Mouse (Mus musculus) forebrain, embryonic 13.5 days (tissue): Measurements from ENCODE around the gene Gk5. TPM values are rescaled to one million over a fixed set of nuclear protein-coding genes. Genes with fewer than 3 reads are reported as not detected.
"Not testable (repeated sequence)": the region's sequence is repeated elsewhere in the genome, so short reads cannot be mapped to it uniquely, and the experiment has no call there.

Experiments used
- ATAC-seq: fragments of 200-750 bp; cut with Nextera tagmentation; 2 replicates; pipeline ENCODE4 v1.8.0; 2017
- H3K27ac ChIP-seq: fragments of 300-500 bp; sonication (generic); 2 replicates; pipeline ENCODE4 v1.5.1; 2015; ENCODE audit warnings: inconsistent platforms, mild to moderate bottlenecking, moderate library complexity
- H3K27me3 ChIP-seq: fragments of 300-500 bp; sonication (generic); 2 replicates; pipeline ENCODE4 v1.6.1; 2015; ENCODE audit warnings: mild to moderate bottlenecking, inconsistent platforms
- H3K36me3 ChIP-seq: fragments of 300-500 bp; sonication (generic); 2 replicates; pipeline ENCODE4 v1.6.1; 2015; ENCODE audit warnings: mild to moderate bottlenecking, inconsistent platforms; ENCODE audit not compliant: poor library complexity, severe bottlenecking
- H3K4me1 ChIP-seq: fragments of 300-500 bp; sonication (generic); 2 replicates; pipeline ENCODE4 v1.6.1; 2015; ENCODE audit warnings: inconsistent platforms
- H3K4me2 ChIP-seq: fragments of 300-500 bp; sonication (generic); 2 replicates; pipeline ENCODE4 v1.6.1; 2015; ENCODE audit warnings: inconsistent platforms, mild to moderate bottlenecking, moderate library complexity
- H3K4me3 ChIP-seq: fragments of 300-500 bp; sonication (generic); 2 replicates; pipeline ENCODE4 v1.5.1; 2015; ENCODE audit warnings: mild to moderate bottlenecking, inconsistent platforms
- H3K9ac ChIP-seq: fragments of 300-500 bp; sonication (generic); 2 replicates; pipeline ENCODE4 v1.6.1; 2015; ENCODE audit warnings: mild to moderate bottlenecking, inconsistent platforms
- H3K9me3 ChIP-seq: fragments of 300-500 bp; sonication (generic); replicated peaks from 2 replicates; pipeline ENCODE4 v1.6.1; 2016; ENCODE audit warnings: inconsistent platforms
- WGBS: fragments of 180-500 bp; shearing (Covaris S2); methylation state at CpG from one replicate; pipeline ENCODE4 v1.1.7; 2015; 5-methylcytosine and 5-hydroxymethylcytosine counted together
- polyA plus RNA-seq: library from polyadenylated mRNA; unstranded; fragments of >200 nt; fragmentation: Nextera tagmentation; extraction: Ambion mirVana; gene quantifications from 2 replicates; pipeline ENCODE4 v1.2.1, GENCODE M21; 2015

The Gk5 gene
- polyA plus RNA-seq, 1 experiment from 2014 or later, result 1.9 TPM

GRCm38 (mm10) chr9:96158431-96158830 is 39.3 kb downstream of the Gk5 start:
- no peaks in the 10 kb centered on the region for H3K36me3 ChIP-seq
- no peak overlapping the region for H3K9ac ChIP-seq
- WGBS, result 66% methylated on average over 4 of the region's 4 CpGs
- H3K27ac ChIP-seq, result no peak overlapping the region
- no peak overlapping the region for H3K4me3 ChIP-seq
- no peaks in the 10 kb centered on the region for H3K9me3 ChIP-seq
- H3K4me1 ChIP-seq, result no peaks in the 10 kb centered on the region
- H3K27me3 ChIP-seq, result no peaks in the 10 kb centered on the region
- H3K4me2 ChIP-seq, result no peak overlapping the region
- ATAC-seq, result no peak

- H3K4me1 ChIP-seq, result no peaks in the 10 kb centered on the region
- no peaks in the 10 kb centered on the region for H3K36me3 ChIP-seq
- ATAC-seq, result no peak
- H3K27me3 ChIP-seq, result no peaks in the 10 kb centered on the region
- no peak overlapping the region for H3K4me2 ChIP-seq
- H3K9me3 ChIP-seq, result no peaks in the 10 kb centered on the region
- H3K4me3 ChIP-seq, result no peak overlapping the region
- H3K9ac ChIP-seq, result no peak overlapping the region
- H3K27ac ChIP-seq, result no peak overlapping the region
- WGBS, result 76% methylated on average over 3 of the region's 3 CpGs
Measured at GRCm38 (mm10) chr9:96159047-96159446, 39.9 kb downstream of the Gk5 start.

- Histone ChIP-seq H3K4me2 (no peak overlapping the region), H3K4me3 (no peak overlapping the region), H3K27me3 (no peaks in the 10 kb centered on the region), H3K9ac (no peak overlapping the region), H3K36me3 (no peaks in the 10 kb centered on the region), H3K9me3 (no peaks in the 10 kb centered on the region), H3K4me1 (no peaks in the 10 kb centered on the region), H3K27ac (no peak overlapping the region)
- no peak for ATAC-seq
- 88% methylated on average over 3 of the region's 3 CpGs for WGBS
Measured at GRCm38 (mm10) chr9:96160767-96161166, 41.6 kb downstream of the Gk5 start.

GRCm38 (mm10) chr9:96162421-96162820 is 43.3 kb downstream of the Gk5 start:
- H3K4me1 ChIP-seq, result no peaks in the 10 kb centered on the region; the same call in 1 of the 2 replicates
- no peaks in the 10 kb centered on the region for H3K36me3 ChIP-seq
- no peaks in the 10 kb centered on the region for H3K27me3 ChIP-seq
- no peaks in the 10 kb centered on the region for H3K9me3 ChIP-seq
- no peak overlapping the region for H3K4me2 ChIP-seq
- WGBS, result 75% methylated on average over 5 of the region's 5 CpGs
- no peak for ATAC-seq
- H3K27ac ChIP-seq, result no peak overlapping the region
- H3K9ac ChIP-seq, result no peak overlapping the region
- H3K4me3 ChIP-seq, result no peak overlapping the region

- no peak overlapping the region for H3K27ac ChIP-seq
- no peak overlapping the region for H3K4me3 ChIP-seq
- ATAC-seq, result no peak
- no peak overlapping the region for H3K9ac ChIP-seq
- H3K4me2 ChIP-seq, result no peak overlapping the region
- H3K4me1 ChIP-seq, result no peaks in the 10 kb centered on the region; the same call in 1 of the 2 replicates
- H3K27me3 ChIP-seq, result no peaks in the 10 kb centered on the region
- no peaks in the 10 kb centered on the region for H3K9me3 ChIP-seq
- no peaks in the 10 kb centered on the region for H3K36me3 ChIP-seq
- WGBS, result over 99% methylated on average over 7 of the region's 7 CpGs
Measured at GRCm38 (mm10) chr9:96163443-96163842, 44.3 kb downstream of the Gk5 start.

- not testable (repeated sequence) for H3K36me3 ChIP-seq, H3K4me3 ChIP-seq, H3K27me3 ChIP-seq, H3K4me1 ChIP-seq, H3K4me2 ChIP-seq, H3K9ac ChIP-seq, ATAC-seq, H3K27ac ChIP-seq, H3K9me3 ChIP-seq
- 97% methylated on average over 15 of the region's 15 CpGs for WGBS
Measured at GRCm38 (mm10) chr9:96163983-96164382, 44.8 kb downstream of the Gk5 start.

GRCm38 (mm10) chr9:96167168-96167585 is 48.0 kb downstream of the Gk5 start:
- Histone ChIP-seq H3K4me1 (no peaks in the 10 kb centered on the region; the same call in 1 of the 2 replicates), H3K36me3 (no peaks in the 10 kb centered on the region), H3K27me3 (no peaks in the 10 kb centered on the region), H3K4me2 (peak overlapping the region; percentile 22; the same call in 1 of the 2 replicates), H3K9me3 (no peaks in the 10 kb centered on the region), H3K27ac (no peak overlapping the region), H3K4me3 (no peak overlapping the region), H3K9ac (no peak overlapping the region)
- 7% methylated on average over 5 of the region's 5 CpGs for WGBS
- ATAC-seq, result peak; percentile 59; the same call in 1 of the 2 replicates

GRCm38 (mm10) chr9:96170600-96170999 is 51.4 kb downstream of the Gk5 start:
- no peak for ATAC-seq
- Histone ChIP-seq H3K9me3 (no peaks in the 10 kb centered on the region), H3K36me3 (no peaks in the 10 kb centered on the region), H3K27ac (no peak overlapping the region), H3K4me2 (no peak overlapping the region), H3K27me3 (no peaks in the 10 kb centered on the region), H3K9ac (no peak overlapping the region), H3K4me1 (no peaks in the 10 kb centered on the region; the same call in 1 of the 2 replicates), H3K4me3 (no peak overlapping the region)
- WGBS, result 64% methylated on average over 3 of the region's 3 CpGs

GRCm38 (mm10) chr9:96184909-96185308 is 65.7 kb downstream of the Gk5 start:
- H3K36me3 ChIP-seq, result no peaks in the 10 kb centered on the region
- no peak overlapping the region for H3K27ac ChIP-seq
- no peaks in the 10 kb centered on the region for H3K9me3 ChIP-seq
- H3K4me3 ChIP-seq, result no peak overlapping the region
- H3K9ac ChIP-seq, result no peak overlapping the region
- no peaks in the 10 kb centered on the region for H3K27me3 ChIP-seq
- 89% methylated on average over 4 of the region's 4 CpGs for WGBS
- H3K4me1 ChIP-seq, result no peaks in the 10 kb centered on the region
- no peak for ATAC-seq
- no peak overlapping the region for H3K4me2 ChIP-seq

- no peaks in the 10 kb centered on the region for H3K27me3 ChIP-seq
- no peak overlapping the region for H3K27ac ChIP-seq
- H3K9ac ChIP-seq, result no peak overlapping the region
- H3K4me2 ChIP-seq, result no peak overlapping the region
- H3K9me3 ChIP-seq, result no peaks in the 10 kb centered on the region
- H3K4me1 ChIP-seq, result no peaks in the 10 kb centered on the region
- WGBS, result 76% methylated on average over 7 of the region's 7 CpGs
- no peak for ATAC-seq
- no peaks in the 10 kb centered on the region for H3K36me3 ChIP-seq
- H3K4me3 ChIP-seq, result no peak overlapping the region
Measured at GRCm38 (mm10) chr9:96186701-96187100, 67.5 kb downstream of the Gk5 start.

- Histone ChIP-seq H3K36me3 (no peaks in the 10 kb centered on the region), H3K27me3 (no peaks in the 10 kb centered on the region), H3K27ac (peak within 1 kb of the TSS; percentile 51), H3K9me3 (no peaks in the 10 kb centered on the region), H3K4me2 (peak within 1 kb of the TSS; percentile 98), H3K4me1 (peaks cover 19% of the 10 kb centered on the region), H3K4me3 (peak within 1 kb of the TSS; percentile 84), H3K9ac (peak within 1 kb of the TSS; percentile 83)
- ATAC-seq, result peak; percentile 100
- WGBS, result under 1% methylated on average over 75 of the region's 81 CpGs
Measured at GRCm38 (mm10) chr9:96195885-96196622, 76.9 kb downstream of the Gk5 start, which contains the start of gene Tfdp2. Gene Tfdp2, plus strand, starts transcription at chr9:96196275.

- H3K36me3 ChIP-seq, result no peaks in the 10 kb centered on the region
- no peak for ATAC-seq
- 0% methylated on average over 20 of the region's 20 CpGs for WGBS
- peak overlapping the region; percentile 84 for H3K4me3 ChIP-seq
- no peaks in the 10 kb centered on the region for H3K9me3 ChIP-seq
- H3K4me2 ChIP-seq, result peak overlapping the region; percentile 98
- H3K27me3 ChIP-seq, result no peaks in the 10 kb centered on the region
- peaks cover 19% of the 10 kb centered on the region for H3K4me1 ChIP-seq
- H3K9ac ChIP-seq, result peak overlapping the region; percentile 83
- peak overlapping the region; percentile 51 for H3K27ac ChIP-seq
Measured at GRCm38 (mm10) chr9:96196636-96197181, 77.5 kb downstream of the Gk5 start.
